Mouse (Mus musculus) cerebellum, adult 2 months (tissue): ENCODE data around the gene Timm44. TPM values are rescaled to one million over a fixed set of nuclear protein-coding genes. Genes with fewer than 3 reads are reported as not detected.

Source experiments
- DNase-seq, 2 experiments: peaks; one replicate each; pipeline ENCODE4 v3.0.0; 2021
- H3K27ac ChIP-seq: fragments of 200-500 bp; 2 replicates; pipeline ENCODE4 v1.5.1; 2012; ENCODE audit warnings: low read length, control low read depth, inconsistent platforms; ENCODE audit not compliant: insufficient read depth
- H3K27me3 ChIP-seq: fragments of 200-500 bp; 2 replicates; pipeline ENCODE4 v1.6.1; 2012; ENCODE audit warnings: inconsistent platforms, mild to moderate bottlenecking, low read length, moderate library complexity; ENCODE audit not compliant: control insufficient read depth, insufficient read depth
- H3K4me1 ChIP-seq: fragments of 200-500 bp; 2 replicates; pipeline ENCODE4 v1.6.1; 2011; ENCODE audit warnings: low read length; ENCODE audit not compliant: control insufficient read depth, insufficient read depth
- H3K4me3 ChIP-seq: fragments of 200-500 bp; replicated peaks from 2 replicates; pipeline ENCODE3; 2011; ENCODE audit warnings: mild to moderate bottlenecking, low read depth, low read length, control low read depth; ENCODE audit not compliant: insufficient read depth
- CTCF ChIP-seq: fragments of 200-500 bp; IDR thresholded peaks from 2 replicates; pipeline ENCODE4 v1.5.1; 2011; ENCODE audit warnings: low read depth, mild to moderate bottlenecking, control low read depth, low read length, moderate library complexity, borderline replicate concordance; ENCODE audit not compliant: insufficient read depth
- POLR2A ChIP-seq: fragments of 200-500 bp; IDR thresholded peaks from 2 replicates; pipeline ENCODE4 v1.6.1; 2011; ENCODE audit warnings: low read length, control low read depth, borderline replicate concordance; ENCODE audit not compliant: insufficient read depth
- WGBS: fragments of 180-500 bp; shearing (Covaris S2); methylation state at CpG from one replicate; pipeline ENCODE4 v1.1.7; 2018; 5-methylcytosine and 5-hydroxymethylcytosine counted together
- polyA plus RNA-seq: library from polyadenylated mRNA; depleted of rRNA; stranded (reverse); fragments of >200 nt; gene quantifications from 2 replicates; pipeline ENCODE4 v1.2.3, GENCODE M21; 2012

Timm44 gene
- polyA plus RNA-seq, 1 experiment = 98.4 TPM

GRCm38 (mm10) chr8:4292738-4293137, 17.0 kb upstream of the Timm44 start:
- no peaks in the 10 kb centered on the region for H3K4me1 ChIP-seq
- DNase-seq = no peak
- H3K4me3 ChIP-seq = no peak overlapping the region
- no peaks in the 10 kb centered on the region for H3K27me3 ChIP-seq
- TF ChIP-seq CTCF (no peak), POLR2A (no peak)
- H3K27ac ChIP-seq = no peak overlapping the region
- 77% methylated on average over 5 of the region's 5 CpGs for WGBS

- Histone ChIP-seq H3K27ac (peak overlapping the region; percentile 76), H3K27me3 (no peaks in the 10 kb centered on the region), H3K4me1 (peaks cover 2% of the 10 kb centered on the region; the same call in 1 of the 2 replicates), H3K4me3 (peak overlapping the region; percentile 86)
- DNase-seq = no peak
- 20% methylated on average over 9 of the region's 9 CpGs for WGBS
- TF ChIP-seq CTCF (no peak), POLR2A (no peak)
These were observed 375 bp upstream of the Timm44 start for GRCm38 (mm10) chr8:4276111-4276465.

GRCm38 (mm10) chr8:4269609-4270008, 6.1 kb downstream of the Timm44 start:
- H3K27ac ChIP-seq = no peak overlapping the region
- H3K4me3 ChIP-seq = no peak overlapping the region
- DNase-seq = no peak
- TF ChIP-seq POLR2A = no peak
- no peak for TF ChIP-seq CTCF
- no peaks in the 10 kb centered on the region for H3K27me3 ChIP-seq
- 31% methylated on average over 6 of the region's 6 CpGs for WGBS
- H3K4me1 ChIP-seq = peaks cover under 1% of the 10 kb centered on the region; the same call in 1 of the 2 replicates

- DNase-seq = no peak
- Histone ChIP-seq H3K4me1 (no peaks in the 10 kb centered on the region), H3K27ac (no peak overlapping the region), H3K4me3 (no peak overlapping the region), H3K27me3 (no peaks in the 10 kb centered on the region)
- WGBS = 65% methylated on average over 15 of the region's 15 CpGs
- TF ChIP-seq CTCF (peak; percentile 28; the same call in 1 of the 2 replicates), POLR2A (no peak)
These were observed 8.1 kb downstream of the Timm44 start for GRCm38 (mm10) chr8:4267627-4268026.

- H3K4me1 ChIP-seq = no peaks in the 10 kb centered on the region
- no peak for TF ChIP-seq POLR2A
- TF ChIP-seq CTCF = no peak
- no peak for DNase-seq
- no peak overlapping the region for H3K27ac ChIP-seq
- no peaks in the 10 kb centered on the region for H3K27me3 ChIP-seq
- H3K4me3 ChIP-seq = no peak overlapping the region
- 92% methylated on average over 15 of the region's 15 CpGs for WGBS
These were observed 10.4 kb downstream of the Timm44 start for GRCm38 (mm10) chr8:4265160-4265914.

- no peaks in the 10 kb centered on the region for H3K27me3 ChIP-seq
- H3K4me1 ChIP-seq = peaks cover 5% of the 10 kb centered on the region; the same call in 1 of the 2 replicates
- H3K4me3 ChIP-seq = no peak overlapping the region
- 78% methylated on average over 8 of the region's 8 CpGs for WGBS
- no peak overlapping the region for H3K27ac ChIP-seq
- TF ChIP-seq POLR2A (no peak), CTCF (no peak)
- no peak for DNase-seq
These were observed 12.5 kb downstream of the Timm44 start for GRCm38 (mm10) chr8:4263105-4263791.

- TF ChIP-seq POLR2A (no peak), CTCF (no peak)
- peaks cover 5% of the 10 kb centered on the region; the same call in 1 of the 2 replicates for H3K4me1 ChIP-seq
- no peaks in the 10 kb centered on the region for H3K27me3 ChIP-seq
- no peak overlapping the region for H3K27ac ChIP-seq
- WGBS = 70% methylated on average over 4 of the region's 4 CpGs
- no peak overlapping the region for H3K4me3 ChIP-seq
- no peak for DNase-seq
These were observed 15.9 kb downstream of the Timm44 start for GRCm38 (mm10) chr8:4259805-4260170.

GRCm38 (mm10) chr8:4259125-4259804, 16.4 kb downstream of the Timm44 start, which contains the start of gene Ctxn1:
TSS of gene Ctxn1 (minus strand) at chr8:4259274.
- no peaks in the 10 kb centered on the region for H3K27me3 ChIP-seq
- peak; percentile 70 to 73 for DNase-seq
- peak within 1 kb of the TSS; percentile 18 for H3K4me3 ChIP-seq
- no peak for TF ChIP-seq POLR2A
- no peak for TF ChIP-seq CTCF
- H3K4me1 ChIP-seq = peaks cover 5% of the 10 kb centered on the region; the same call in 1 of the 2 replicates
- H3K27ac ChIP-seq = no peak within 1 kb of the TSS
- WGBS = 7% methylated on average over 33 of the region's 33 CpGs
